Mouse (Mus musculus): ENCODE results near the gene Kcnd3.
"Not testable (repeated sequence)": the region's sequence is repeated elsewhere in the genome, so short reads cannot be mapped to it uniquely, and the experiment has no call there.

Kcnd3 gene

DNA sequence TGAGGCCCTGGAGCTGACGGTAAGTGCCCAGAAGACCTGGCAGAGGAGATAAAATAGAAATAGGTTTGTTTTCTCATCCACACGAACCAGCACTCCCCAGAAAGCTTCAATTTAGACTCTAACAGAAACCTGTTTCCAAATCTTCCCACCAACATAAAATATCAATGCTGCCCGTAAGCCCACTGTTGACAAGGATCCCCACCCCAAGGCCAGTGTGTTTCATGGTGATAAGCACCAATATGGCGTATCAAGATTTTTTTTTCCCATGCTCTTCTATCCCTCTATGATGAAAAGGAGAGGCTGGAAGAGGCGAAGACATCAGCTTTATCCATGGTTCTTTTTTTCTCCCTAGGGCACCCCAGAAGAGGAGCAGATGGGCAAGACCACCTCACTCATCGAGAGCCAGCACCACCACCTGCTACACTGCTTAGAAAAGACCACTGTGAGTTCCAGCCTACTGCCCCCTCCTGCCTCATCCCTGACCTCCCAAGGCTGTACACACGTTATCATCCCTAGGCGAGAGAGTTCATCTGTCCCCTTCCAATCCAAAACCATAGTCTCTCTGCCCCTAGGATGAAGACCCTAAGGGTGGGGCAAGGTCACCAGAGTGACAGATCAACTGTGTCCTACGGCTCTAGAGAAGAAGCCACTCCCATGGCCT, 213.1 kb downstream of the Kcnd3 start:
- DNase-seq = no peak

DNA sequence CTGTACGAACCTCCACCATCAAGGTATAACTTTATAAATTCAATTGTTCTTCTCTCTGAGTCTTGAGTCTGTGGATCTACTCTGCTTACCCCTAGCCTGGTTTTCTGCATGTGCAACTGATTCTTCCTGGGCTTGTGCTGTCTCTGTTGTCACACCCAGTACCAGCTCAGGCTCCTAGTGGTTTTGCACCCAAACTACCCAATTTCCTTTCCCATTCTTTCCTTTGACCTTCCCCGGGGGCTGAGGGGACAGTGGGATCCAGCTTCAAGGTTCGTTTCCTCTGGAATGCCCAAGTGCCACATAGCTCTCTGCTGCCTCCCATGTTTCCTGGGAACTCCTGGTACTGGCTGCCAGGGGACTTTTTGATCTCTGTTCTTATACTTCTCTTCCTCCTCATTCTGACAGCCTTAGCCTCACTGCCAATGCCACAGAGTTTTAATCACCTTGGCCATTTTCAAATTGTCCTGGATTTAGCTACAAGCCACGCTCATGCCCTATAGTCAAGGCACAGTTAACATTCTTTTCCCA, 214.9 kb downstream of the Kcnd3 start:
- DNase-seq = no peak

DNA sequence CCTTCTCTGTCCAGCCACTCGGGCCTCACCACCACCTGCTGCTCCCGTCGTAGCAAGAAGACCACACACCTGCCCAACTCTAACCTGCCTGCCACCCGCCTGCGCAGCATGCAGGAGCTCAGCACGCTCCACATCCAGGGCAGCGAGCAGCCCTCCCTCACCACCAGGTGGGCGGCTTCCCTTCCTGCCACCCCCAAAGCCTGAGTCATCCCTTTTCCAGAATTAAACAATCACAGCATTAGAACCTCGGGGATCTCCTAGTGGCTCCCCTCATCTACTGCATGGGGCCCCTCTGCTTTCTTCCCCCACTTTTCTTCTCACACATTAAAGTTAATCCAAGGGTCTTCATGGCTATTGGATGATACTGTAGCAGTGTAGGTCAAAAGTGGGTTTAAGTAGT, 216.0 kb downstream of the Kcnd3 start:
- peak; percentile 22 for DNase-seq

DNA sequence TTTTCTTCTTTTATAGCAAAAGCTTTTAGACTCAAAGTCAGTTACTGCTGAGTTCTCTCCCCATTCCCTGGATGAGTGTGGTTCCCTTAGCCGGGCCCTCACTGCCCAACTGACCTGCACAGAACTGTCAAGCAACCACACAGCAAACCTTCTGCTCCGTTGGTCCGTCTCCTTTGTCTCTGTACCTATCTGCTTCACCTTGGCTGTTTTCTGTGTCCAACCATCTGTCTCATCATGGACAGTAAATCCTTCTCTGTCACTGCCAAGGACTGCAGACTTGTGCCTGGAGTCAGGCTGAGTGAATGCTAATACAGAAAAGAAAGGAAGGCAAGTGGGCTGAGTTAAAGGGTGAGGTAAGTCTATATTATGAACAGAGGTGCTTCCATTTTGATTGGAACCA, 217.6 kb downstream of the Kcnd3 start:
- no peak for DNase-seq

DNA sequence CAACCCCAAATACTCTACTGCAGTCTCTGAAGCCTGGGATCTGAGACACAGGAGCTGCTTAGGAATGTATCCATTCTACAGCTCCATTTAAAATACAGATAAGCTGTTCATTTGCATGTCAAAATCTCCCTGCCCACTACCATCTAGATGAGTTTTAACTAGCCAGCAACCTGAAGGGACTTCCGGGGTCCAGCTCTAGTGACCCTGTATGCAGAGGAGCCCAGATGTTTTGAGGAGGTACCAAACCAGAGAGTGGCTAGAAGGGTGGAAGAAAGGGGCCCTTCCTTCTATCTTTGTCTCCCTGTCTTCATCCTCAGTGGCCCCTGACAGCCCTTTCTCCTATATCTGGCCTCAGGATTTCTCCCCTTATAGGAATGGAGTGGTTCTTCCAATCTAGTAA, 218.7 kb downstream of the Kcnd3 start:
- DNase-seq = no peak

DNA sequence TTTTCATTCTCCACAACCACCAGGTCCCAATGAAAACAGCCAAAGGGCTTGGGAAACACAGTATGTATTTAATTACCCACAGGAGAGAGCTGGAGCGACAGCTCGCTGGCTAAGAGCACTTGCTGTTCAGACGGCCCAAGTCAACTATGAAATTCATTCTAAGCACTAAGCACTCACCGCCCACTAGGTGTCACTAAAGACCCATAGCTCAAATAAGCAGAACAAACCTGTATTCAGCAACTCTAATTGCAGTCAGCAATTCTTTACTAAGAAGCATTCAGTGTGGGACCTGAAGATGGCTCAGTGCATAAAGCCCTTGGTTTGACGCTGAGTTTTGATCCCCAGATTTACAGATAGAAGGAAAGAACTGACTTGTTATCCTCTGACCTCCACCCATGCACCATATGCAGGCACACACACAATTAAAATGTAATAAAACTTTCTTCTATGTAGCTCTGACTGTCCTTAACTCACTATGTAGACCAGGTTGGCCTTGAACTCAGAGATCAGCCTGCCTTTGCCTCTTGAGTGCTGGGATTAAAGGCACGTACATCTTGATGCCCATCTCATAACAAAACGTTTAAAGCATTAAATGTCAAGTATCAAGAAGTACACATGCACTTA, 222.6 kb downstream of the Kcnd3 start:
- DNase-seq = peak; percentile 47

DNA sequence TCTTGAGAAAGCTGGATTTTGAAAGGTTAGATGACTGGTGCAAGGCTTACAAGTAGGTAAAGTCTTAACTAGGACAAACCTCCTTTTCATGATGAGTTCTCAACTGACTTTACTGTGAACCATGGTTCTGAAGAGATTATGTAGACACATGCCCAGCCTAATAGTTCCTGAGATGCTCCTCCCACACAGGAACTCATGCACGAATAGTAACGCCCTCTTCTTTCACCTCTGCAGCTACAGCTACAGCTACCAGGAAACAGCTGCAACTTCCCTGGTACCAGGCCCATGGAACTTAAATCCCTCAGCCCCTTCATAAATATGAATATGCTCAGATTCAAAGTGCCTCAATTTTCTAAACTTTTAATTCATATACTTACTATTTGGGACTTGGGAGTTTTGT, 223.8 kb downstream of the Kcnd3 start:
- no peak for DNase-seq

DNA sequence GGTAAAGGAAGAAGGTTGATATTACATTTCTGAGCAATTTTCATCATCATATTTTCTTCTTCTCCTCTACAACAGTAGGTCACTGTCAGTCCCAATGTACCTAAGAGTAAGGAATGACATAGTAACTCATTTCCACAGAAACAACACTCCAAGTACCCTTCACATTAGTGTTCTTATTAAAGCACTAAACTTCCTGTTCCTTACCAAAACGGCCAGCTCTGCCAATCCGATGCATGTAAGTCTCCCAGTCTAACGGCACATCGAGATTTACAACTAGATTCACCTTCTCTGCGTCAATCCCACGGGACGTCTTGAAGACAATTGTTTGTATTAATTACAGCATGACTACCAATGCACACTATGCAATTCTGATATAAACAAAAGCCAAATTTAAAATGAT, 228.2 kb downstream of the Kcnd3 start:
- DNase-seq = no peak

DNA sequence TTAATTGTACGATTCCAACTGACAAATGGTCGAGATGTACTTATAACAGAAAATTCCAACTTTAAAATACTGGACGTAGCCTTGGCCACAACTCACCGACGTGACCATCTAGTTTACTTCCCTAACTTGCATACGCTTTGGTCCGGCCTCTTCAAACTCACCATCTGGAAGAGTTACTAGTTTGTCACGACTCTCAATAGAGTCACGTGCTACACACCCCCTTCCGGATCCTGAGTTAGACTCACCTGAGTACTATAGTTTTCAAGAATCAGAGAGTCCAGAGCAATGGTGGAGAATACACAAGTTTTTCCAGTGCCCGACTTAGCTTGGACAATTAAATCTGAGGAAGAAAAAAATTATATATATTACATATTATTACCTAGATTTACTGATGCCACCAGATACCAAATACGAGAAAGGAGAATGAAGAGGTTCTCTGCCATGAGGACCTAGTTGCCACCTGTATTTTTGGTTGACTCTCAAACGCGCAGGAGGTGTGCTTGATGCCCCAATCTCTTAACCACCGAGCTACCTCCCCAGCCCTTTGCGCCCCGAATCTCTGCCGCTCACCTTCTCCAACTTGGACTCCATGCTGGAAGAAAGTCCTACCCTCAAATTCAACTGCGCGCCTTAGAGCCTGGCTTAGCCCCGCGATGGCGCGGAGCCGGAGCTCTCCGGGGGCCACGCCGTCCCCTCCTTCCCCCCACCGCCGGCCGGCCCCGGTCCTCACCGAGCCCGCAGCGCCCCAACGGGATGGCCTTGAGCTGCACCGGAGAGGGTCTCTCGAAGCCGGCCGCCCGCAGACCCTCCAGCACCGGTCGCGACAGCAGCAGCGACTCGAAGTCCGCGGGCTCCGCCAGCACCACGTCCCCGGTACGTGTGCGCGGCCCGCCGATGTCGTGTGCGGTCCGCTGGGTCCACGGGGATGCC, 234.5 kb downstream of the Kcnd3 start:
- no peak for DNase-seq

DNA sequence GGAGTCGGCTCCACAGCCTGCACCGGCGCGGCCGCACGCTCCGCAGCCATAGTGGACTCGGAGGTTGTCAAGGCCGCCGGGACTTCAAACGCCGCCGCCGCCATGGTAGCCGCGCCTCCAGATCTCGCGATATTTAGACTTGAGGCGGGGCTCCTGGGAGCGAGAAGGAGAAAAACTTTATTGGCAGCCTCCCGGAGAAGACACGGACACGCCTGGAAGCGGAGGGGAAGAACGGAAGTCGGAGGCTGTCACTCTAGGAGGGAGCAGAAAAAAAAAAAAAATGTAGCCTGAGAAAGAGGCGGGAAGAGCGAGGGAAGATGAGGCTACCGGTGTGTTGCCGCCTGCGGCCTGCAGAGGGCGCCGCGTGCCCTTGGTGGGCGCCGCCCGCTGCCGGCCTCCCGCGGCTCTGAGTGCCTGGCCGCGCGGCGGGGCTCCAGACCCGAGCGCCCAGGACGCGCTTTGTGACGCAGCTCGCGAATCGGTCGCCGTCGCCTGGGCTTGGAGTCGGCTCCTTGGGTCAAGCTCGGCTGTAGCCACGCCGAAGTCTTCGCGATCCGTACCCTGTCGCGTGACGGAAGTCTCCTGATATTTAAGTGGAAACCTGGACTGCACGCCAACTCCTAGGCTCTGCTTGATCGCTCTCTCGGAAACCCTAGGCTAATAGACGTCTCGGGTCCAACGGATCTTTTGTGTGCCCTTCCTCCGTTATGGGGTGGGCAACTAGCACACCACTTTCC, 235.4 kb downstream of the Kcnd3 start, which contains the start of gene Ddx20:
Gene Ddx20, minus strand, starts transcription at position 251 of the 737 bp plus-strand sequence.
- peak; percentile 91 for DNase-seq

DNA sequence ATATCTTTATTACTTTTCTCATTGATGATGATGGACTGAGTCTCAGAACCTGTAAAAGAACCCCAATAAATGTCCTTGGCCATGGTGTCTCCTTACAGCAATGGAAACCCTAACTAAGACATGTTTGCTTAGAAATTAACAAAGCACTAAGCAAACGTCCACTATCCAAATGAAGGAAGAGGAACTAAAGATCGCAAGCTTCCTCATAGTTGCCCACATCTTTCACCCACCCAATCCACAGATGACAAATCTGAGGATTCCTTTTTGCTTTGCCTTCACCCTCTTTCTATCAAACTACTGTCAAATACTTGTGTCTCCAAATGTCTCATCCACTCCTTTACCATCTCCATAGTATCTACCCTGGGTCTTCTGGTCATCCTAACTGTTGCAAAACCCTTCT, 236.4 kb downstream of the Kcnd3 start:
- DNase-seq = no peak

DNA sequence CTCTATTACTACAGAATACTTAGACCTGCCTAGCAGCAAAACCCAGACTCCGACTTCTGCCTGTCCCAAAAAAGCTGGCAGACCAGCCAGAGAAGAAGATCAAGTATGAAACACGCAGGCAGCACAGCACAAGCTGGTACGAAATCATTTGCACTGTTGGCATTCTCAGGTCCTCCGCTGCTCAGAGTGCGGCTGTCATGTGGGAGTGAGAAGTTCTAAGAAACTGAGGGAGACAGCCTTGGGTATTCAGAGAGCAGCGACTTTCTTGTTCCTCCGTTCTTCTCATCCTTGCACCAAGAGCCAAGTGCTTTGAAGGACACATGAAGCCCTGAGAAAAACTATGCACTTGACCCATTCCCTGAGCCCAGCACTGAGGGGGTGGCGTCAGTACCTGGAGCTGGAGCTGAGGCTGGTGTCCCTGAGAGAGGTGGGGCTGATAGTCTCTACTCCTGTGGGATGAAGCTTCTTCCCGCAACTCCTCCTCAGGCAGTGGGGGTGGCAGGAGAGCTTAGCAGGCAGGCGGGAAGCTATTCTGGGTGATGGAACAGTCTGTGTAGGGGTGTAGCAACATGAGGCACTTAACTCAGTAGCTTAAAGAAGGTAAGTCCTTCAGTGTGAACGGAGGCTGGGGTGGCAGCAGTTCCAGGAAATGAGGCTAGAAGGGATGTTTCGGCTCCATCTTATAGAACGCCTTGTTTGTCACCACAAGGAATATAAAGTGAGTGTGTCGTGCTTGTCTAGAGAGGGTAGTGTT, 241.4 kb downstream of the Kcnd3 start:
- peak; percentile 85 for DNase-seq

DNA sequence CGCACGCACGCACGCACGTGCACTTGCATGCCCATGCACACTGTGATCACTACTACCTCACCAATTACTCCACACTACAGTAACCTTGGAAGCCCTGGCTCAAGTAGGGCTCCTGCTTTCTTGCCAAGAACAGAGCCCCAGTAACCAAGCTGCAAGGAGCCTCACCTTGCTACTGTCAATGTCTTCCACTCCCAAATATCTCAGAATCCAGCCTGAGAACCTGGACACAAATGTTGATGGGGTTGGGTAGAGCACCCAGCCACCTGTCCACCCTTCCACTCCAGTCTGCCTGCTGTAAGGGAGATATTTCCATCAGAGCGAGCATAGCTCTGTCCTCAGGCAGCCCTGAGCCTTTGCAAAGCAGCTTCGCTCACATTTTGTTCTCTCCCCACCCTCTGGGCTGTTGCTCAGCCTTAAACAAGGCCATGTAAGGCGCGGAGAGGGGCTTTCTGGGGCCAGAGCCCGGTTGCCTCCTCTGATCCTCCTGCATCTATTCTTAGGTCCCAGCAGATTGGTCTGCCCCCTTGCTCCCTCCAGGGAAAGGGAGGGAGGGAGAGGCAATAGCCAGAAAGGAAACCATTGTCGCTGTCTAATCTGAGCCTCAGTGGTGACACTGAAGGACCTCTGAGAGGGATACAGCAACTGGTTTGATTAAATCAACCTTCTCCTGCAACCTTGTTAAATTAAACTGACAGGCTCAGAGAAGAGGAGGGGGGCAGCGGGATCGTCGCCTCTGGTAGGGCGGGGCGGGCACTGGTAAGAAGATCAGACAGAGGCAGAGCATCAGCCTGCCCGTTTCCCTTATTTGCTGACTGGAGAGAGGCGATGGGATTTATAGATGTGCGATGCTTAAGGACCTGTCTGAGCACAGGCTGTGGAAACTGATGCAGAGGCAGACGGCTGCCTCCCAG, 243.6 kb downstream of the Kcnd3 start:
- peak; percentile 50 for DNase-seq

DNA sequence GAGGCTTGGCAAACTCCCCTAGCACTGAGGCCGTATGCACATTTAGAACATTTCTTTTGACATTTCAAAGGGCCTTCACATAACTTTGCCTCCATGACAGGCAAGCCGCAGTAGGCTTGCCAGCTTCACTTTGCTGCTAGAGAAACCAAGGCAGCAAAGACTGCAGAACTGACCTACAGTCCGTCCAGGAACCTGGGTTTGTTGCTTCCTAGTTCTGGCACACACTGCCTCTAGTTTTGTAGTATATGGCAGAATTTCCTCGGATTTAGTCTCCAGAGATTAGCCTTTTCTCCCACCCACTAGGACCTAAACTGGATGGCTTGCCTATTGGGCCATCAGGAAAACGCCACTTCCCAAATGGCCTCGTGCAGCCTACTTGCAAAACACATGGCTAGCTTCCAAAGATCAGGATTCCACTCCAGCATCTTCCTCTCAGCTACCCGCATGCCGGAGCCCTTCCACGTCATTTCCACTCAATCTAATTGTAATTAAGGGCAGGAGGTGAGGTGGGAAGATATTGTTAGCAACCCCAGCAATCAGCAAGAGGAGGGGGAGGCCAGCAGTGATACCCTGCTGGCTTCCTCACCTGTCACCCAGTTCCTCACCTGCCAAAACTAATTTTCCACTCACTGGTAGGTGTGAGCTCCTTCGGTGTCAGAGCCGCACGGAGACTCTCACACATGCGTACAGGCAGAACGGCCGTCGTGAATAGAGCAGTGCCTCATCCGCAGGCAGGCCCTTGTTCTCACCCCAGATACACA, 244.4 kb downstream of the Kcnd3 start:
- DNase-seq = peak; percentile 9

DNA sequence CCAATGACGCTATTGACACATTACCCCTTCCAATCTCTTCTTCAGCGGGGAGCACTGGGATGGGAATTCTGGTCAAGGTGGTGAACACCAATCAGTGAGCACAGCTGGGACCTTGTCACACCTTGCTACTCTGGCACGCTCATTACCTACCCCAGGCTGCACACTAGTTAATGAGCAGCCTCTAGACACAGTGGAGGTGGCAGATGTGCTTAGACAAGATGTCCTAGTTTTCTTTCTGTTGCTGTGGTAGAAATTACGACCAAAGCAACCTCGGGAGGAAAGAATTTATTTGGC, 245.0 kb downstream of the Kcnd3 start:
- peak; percentile 14 for DNase-seq

DNA sequence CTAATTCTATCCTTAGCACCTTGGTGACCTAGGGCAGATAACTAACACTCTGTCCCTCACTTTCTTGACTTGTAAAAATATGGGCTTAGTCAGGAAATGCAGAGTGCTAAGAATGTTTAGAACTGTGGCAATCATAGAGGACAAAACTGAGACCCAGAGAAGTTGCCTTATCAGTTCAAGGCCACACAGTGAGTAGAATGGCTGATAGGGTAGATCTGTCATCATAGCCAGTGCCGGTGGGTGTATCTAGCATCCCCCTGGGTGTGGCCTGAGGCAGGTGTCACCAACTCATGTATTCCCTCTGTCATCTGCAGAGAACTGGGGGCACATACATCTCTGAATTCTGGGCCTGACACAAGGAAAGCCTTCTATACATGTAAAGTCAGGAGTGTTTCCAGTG, 246.2 kb downstream of the Kcnd3 start:
- no peak for DNase-seq

DNA sequence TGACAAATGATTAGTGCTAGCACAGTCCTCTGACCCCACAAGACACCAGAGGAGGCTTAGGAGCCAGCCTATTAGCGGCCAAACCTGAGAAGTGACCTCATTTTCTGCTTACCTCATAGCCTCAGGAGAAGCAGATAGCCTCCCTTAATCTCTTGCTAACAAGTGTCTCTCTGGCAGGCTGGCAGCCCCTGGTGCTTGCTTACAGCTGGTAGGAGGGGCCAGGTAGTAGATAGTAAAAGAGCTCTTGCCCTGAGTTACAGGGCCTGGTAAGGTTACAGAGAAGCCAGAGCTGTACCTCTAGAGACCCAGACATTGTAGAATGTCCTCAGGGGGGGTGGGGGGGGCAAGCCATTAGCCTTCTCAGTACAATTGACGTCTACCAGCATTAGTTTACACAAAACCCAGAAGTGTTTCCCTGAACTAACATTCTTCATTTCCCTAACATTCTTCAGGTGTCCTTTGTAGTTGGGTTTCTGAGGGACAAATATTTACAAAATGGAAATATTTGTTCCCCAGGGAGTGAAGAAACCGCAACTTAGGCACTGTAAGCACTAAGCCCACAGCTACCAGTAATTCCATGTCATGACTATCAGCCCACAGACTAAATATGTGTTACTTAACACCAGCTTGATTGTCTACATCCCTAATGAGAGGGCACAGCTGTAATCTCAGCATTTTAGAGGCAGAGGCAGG, 247.3 kb downstream of the Kcnd3 start:
- no peak for DNase-seq

DNA sequence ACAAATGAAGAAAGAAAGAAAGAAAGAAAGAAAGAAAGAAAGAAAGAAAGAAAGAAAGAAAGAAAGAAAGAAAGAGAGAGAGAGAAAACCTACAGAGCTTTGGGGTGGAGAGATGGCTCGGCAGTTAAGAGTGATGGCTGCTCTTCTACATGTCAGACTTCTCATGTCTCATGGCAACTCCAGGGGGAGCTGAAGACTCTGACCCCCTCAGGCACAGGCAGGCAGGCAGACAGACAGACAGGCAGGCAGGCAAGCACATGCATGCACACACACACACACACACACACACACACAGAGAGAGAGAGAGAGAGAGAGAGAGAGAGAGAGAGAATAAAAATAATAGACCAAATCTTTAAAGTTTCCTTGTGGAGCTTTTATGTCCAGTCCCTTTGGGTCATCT, 248.7 kb downstream of the Kcnd3 start:
- DNase-seq = not testable (repeated sequence)

DNA sequence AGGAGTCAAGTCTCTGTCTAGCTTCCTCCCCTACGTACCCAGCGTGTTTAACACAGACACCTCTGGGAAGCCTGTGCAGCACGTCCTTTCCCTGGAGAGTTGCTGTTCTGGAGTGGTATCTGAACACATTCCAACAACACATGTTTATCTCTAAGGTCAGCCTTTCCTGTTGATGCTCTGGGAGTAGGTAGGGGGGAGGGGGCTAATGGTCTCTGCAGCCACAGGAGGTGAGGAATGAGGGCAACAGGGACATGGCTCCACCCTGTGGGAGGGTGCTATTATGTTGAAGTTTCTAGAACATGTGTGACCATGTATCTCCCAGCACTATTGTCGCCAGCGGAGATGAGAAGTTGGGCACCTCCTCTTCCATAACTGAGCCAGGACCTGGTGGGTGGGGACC, 249.3 kb downstream of the Kcnd3 start:
- no peak for DNase-seq

DNA sequence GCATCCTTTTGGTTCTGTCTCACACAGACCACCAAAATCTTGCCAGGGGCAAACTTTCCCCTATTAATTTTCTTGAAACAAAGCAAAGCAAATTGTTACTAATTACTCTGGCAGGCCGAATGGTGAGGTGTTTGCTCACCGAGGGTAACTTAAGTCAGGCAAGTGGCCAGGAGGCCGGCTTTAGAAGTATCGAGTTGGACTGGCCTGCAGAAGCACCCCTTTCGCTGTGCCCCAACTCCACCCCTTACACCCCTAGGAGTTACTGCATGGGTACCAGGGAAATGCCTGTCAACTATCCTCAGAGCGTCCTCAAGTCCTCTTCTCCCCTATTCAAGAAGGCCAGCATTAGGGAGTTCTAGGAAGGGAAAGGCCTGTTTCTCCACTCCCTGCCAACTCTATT, 251.4 kb downstream of the Kcnd3 start:
- DNase-seq = no peak

Data from right cerebral cortex, postnatal 25 days (tissue).